Mouse (Mus musculus) embryonic facial prominence, embryonic 13.5 days (tissue): ENCODE results near the gene Gm9821. TPM values are rescaled to one million over a fixed set of nuclear protein-coding genes. Genes with fewer than 3 reads are reported as not detected.

Experiments
- ATAC-seq: fragments of 200-750 bp; cut with Nextera tagmentation; 2 replicates; pipeline ENCODE4 v1.8.0; 2017; ENCODE audit warnings: low read depth; ENCODE audit not compliant: insufficient number of reproducible peaks, insufficient read depth, low FRiP score, low TSS enrichment
- H3K27ac ChIP-seq: fragments of 300-500 bp; sonication (generic); 2 replicates; pipeline ENCODE4 v1.5.1; 2015; ENCODE audit warnings: moderate library complexity, mild to moderate bottlenecking, inconsistent platforms
- H3K27me3 ChIP-seq: fragments of 300-500 bp; sonication (generic); 2 replicates; pipeline ENCODE4 v1.6.1; 2015; ENCODE audit warnings: mild to moderate bottlenecking, inconsistent platforms
- H3K36me3 ChIP-seq: fragments of 300-500 bp; sonication (generic); 2 replicates; pipeline ENCODE4 v1.6.1; 2015; ENCODE audit warnings: mild to moderate bottlenecking, inconsistent platforms
- H3K4me1 ChIP-seq: fragments of 300-500 bp; sonication (generic); 2 replicates; pipeline ENCODE4 v1.6.1; 2015; ENCODE audit warnings: inconsistent platforms
- H3K4me2 ChIP-seq: fragments of 300-500 bp; sonication (generic); 2 replicates; pipeline ENCODE4 v1.6.1; 2015; ENCODE audit warnings: moderate library complexity, mild to moderate bottlenecking, inconsistent platforms
- H3K4me3 ChIP-seq: fragments of 300-500 bp; sonication (generic); 2 replicates; pipeline ENCODE4 v1.5.1; 2015; ENCODE audit warnings: mild to moderate bottlenecking, inconsistent platforms
- H3K9ac ChIP-seq: fragments of 300-500 bp; sonication (generic); 2 replicates; pipeline ENCODE4 v1.6.1; 2015; ENCODE audit warnings: mild to moderate bottlenecking, inconsistent platforms
- H3K9me3 ChIP-seq: fragments of 300-500 bp; sonication (generic); 2 replicates; pipeline ENCODE4 v1.6.1; 2016; ENCODE audit warnings: inconsistent platforms
- WGBS: fragments of 180-500 bp; shearing (Covaris S2); methylation state at CpG from one replicate; pipeline ENCODE4 v1.1.7; 2015; ENCODE audit warnings: mixed read lengths; 5-methylcytosine and 5-hydroxymethylcytosine counted together
- polyA plus RNA-seq: library from polyadenylated mRNA; unstranded; fragments of >200 nt; fragmentation: Nextera tagmentation; extraction: Ambion mirVana; gene quantifications from 2 replicates; pipeline ENCODE4 v1.2.1, GENCODE M21; 2015

Gene Gm9821
- polyA plus RNA-seq, 1 experiment from 2014 or later = 0.39 TPM

DNA sequence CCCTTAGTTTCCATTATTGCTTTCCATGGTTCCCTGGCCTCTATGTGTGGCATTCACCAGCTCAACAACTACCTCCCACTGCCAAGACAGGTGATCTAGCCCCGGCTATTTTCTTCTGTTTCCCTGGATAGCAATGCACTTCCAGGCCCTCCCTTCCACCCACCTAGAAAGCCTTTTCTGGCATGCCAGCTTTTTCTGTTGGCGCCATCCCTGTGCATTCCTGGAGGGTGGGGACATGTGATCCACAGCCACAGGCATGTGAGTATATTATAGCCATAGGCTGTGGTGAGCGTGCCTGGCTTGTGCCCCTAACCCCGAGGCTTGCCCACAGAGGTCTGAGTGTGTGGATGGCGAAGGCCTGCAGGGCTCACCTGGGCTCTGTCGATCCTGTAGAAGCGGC lies 9.3 kb upstream of the Gm9821 start:
- Histone ChIP-seq H3K36me3 (peaks cover 75% of the 10 kb centered on the region), H3K4me1 (peaks cover 25% of the 10 kb centered on the region), H3K9ac (peak overlapping the region; percentile 32; the same call in 1 of the 2 replicates), H3K4me3 (no peak overlapping the region), H3K27me3 (no peaks in the 10 kb centered on the region), H3K4me2 (no peak overlapping the region), H3K27ac (no peak overlapping the region), H3K9me3 (no peaks in the 10 kb centered on the region)
- no peak for ATAC-seq
- WGBS = 82% methylated on average over 7 of the region's 7 CpGs

DNA sequence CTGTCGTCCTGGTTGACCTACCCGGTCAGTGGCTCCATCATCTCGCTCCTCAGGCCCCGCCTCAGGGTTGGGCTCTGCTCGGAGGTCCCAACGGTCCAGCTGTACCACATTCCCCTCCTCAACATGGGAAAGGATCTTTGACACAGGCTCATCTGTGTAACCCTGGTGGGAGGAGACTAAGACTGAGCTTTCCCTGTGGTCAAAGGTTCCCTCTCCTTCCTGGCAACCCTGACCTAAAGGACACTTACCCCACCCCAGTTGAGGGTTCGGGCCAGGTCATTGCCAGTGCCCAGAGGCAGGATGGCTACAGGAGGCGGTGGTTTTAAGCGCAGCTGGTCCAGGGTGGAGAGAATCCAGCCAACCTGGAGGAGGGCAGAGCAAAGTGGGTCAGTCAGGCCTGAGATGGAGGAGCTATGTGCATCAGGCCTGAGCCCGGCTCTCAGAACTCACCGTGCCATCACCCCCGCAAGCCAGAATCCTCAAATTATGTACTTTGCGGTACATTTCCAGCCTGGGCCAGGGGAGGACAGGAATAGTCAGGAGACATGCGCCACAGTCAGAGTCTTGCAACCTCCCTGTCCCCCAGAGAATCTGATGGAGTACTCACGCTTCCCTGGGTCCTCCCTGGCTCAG lies 6.1 kb upstream of the Gm9821 start:
- no peak overlapping the region for H3K27ac ChIP-seq
- H3K4me1 ChIP-seq = peaks cover 6% of the 10 kb centered on the region
- H3K4me2 ChIP-seq = no peak overlapping the region
- H3K36me3 ChIP-seq = peaks cover 69% of the 10 kb centered on the region
- H3K4me3 ChIP-seq = no peak overlapping the region
- H3K9ac ChIP-seq = no peak overlapping the region
- no peak for ATAC-seq
- 81% methylated on average over 15 of the region's 15 CpGs for WGBS
- no peaks in the 10 kb centered on the region for H3K27me3 ChIP-seq
- H3K9me3 ChIP-seq = no peaks in the 10 kb centered on the region

DNA sequence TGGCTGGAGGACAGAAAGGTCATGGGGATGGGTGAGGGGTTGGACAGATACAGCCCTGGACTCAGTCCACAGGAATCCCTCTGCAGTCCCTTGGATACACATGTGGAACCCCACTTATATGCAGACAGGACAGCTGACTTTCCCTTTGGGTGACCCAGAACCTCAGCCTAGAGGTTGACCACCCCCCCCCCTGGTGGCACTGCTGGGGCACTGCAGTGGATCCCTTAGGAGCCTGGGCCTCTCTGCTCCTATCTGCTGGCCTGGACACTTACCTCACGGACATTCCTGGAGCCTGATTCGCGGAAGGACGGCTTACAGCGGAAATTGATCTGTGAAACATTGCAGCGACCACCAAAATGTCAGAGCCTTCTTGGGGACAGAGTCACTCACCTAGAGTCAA lies 3.1 kb upstream of the Gm9821 start:
- no peak overlapping the region for H3K9ac ChIP-seq
- 76% methylated on average over 6 of the region's 6 CpGs for WGBS
- H3K4me2 ChIP-seq = no peak overlapping the region
- no peak overlapping the region for H3K4me3 ChIP-seq
- no peak overlapping the region for H3K27ac ChIP-seq
- peaks cover 21% of the 10 kb centered on the region for H3K4me1 ChIP-seq
- no peaks in the 10 kb centered on the region for H3K9me3 ChIP-seq
- H3K36me3 ChIP-seq = peaks cover 39% of the 10 kb centered on the region
- ATAC-seq = no peak
- H3K27me3 ChIP-seq = no peaks in the 10 kb centered on the region

DNA sequence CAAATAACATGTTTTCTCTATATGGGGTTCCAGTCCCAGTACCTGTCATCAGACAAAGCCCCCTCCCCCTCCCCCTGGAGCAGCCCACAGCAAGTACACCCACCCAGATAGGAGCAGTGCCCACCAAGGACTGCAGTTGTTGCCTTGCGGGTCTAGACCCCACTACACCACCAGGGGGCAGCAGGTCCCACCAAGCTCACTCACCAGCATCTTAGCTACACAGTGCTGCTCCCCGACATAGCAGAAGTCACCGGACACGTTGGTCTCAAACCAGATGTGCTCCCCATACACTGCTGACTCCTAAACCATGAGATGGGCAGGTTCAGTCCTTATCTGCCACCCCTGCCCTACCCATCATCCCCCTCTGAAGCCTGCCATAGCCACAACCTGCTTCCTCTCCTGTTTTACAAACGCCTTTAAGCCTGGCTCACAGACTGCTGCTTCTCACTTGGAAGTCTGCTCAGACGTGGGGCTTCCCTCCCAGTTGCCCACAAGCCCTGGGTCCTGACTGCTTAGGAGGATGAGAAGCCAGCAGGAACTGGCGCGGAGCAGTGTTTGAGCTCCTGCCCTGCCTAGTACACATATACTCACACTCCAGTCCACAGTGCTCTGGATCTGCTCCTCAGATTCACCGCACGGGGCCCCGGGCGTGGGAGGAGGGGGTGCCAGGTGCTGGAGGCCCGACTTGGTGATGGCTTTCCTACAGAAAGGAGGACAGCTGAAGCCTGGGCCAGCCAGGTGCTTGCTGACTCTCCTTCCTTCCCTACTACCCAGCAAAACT lies 1.1 kb upstream of the Gm9821 start:
- WGBS = 47% methylated on average over 13 of the region's 13 CpGs
- Histone ChIP-seq H3K9ac (peak overlapping the region; percentile 47; the same call in 1 of the 2 replicates), H3K36me3 (peaks cover 19% of the 10 kb centered on the region), H3K27me3 (no peaks in the 10 kb centered on the region), H3K9me3 (no peaks in the 10 kb centered on the region), H3K4me2 (no peak overlapping the region), H3K4me1 (peaks cover 39% of the 10 kb centered on the region), H3K27ac (peak overlapping the region; percentile 22; the same call in 1 of the 2 replicates), H3K4me3 (no peak overlapping the region)
- peak; percentile 29; the same call in 1 of the 2 replicates for ATAC-seq

- 69% methylated on average over 6 of the region's 6 CpGs for WGBS
- Histone ChIP-seq H3K4me3 (no peak overlapping the region), H3K36me3 (peaks cover 3% of the 10 kb centered on the region; the same call in 1 of the 2 replicates), H3K4me1 (peaks cover 54% of the 10 kb centered on the region), H3K27ac (no peak overlapping the region), H3K27me3 (no peaks in the 10 kb centered on the region), H3K9me3 (no peaks in the 10 kb centered on the region), H3K4me2 (no peak overlapping the region), H3K9ac (0 out of 2 replicates have a peak overlapping the region, but pooled peaks have one; percentile 46)
- ATAC-seq = no peak
Observed at GRCm38 (mm10) chr2:91946836-91947235, 1.3 kb downstream of the Gm9821 start.

DNA sequence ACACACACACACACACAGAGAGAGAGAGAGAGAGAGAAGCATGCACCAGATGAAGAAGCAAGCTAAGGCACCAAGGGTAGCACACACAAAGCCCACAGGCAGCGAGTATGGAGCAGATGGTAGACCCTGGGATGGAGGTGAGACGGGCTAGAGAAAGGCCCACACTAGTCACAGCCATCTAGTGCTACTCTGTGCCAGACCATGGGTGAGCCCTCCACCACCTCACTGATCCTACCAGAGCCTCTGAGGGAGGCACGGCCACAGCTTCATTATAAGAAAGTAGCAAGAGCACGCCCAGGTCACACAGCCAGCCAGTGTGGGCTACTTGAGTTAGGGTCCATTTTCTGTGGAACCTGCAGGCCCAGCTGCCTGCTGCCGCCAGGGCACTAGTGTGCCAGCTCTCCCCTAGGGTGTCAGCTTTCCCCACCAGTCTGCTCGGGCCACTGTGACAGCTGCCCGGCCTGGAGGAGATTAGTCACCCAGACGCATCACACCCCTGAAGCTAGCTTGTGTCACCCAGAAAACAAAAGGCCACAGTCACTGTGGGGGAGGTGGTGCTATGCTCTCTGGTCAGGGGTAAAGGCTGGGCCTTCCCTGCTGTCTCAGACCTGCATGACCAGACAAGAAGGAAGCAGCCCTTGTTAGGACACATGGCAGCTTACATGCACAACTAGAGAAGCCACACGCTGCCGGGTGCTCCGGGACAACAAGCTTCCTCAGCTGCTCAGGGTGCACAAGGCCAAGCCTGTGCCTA lies 2.1 kb downstream of the Gm9821 start:
- H3K9me3 ChIP-seq = no peaks in the 10 kb centered on the region
- peaks cover 54% of the 10 kb centered on the region for H3K4me1 ChIP-seq
- H3K36me3 ChIP-seq = no peaks in the 10 kb centered on the region
- H3K4me3 ChIP-seq = no peak overlapping the region
- no peak overlapping the region for H3K4me2 ChIP-seq
- peak overlapping the region; percentile 33 for H3K27ac ChIP-seq
- no peaks in the 10 kb centered on the region for H3K27me3 ChIP-seq
- 46% methylated on average over 11 of the region's 11 CpGs for WGBS
- ATAC-seq = no peak
- H3K9ac ChIP-seq = no peak overlapping the region

- H3K27ac ChIP-seq = peak overlapping the region; percentile 33; the same call in 1 of the 2 replicates
- no peak for ATAC-seq
- no peaks in the 10 kb centered on the region for H3K27me3 ChIP-seq
- H3K36me3 ChIP-seq = no peaks in the 10 kb centered on the region
- 67% methylated on average over 6 of the region's 6 CpGs for WGBS
- no peaks in the 10 kb centered on the region for H3K9me3 ChIP-seq
- no peak overlapping the region for H3K4me2 ChIP-seq
- H3K4me1 ChIP-seq = peaks cover 54% of the 10 kb centered on the region
- H3K4me3 ChIP-seq = no peak overlapping the region
- H3K9ac ChIP-seq = no peak overlapping the region
Observed at GRCm38 (mm10) chr2:91948151-91948509, 2.6 kb downstream of the Gm9821 start.

GRCm38 (mm10) chr2:91948792-91949241 lies 3.3 kb downstream of the Gm9821 start:
- H3K4me2 ChIP-seq = no peak overlapping the region
- H3K27me3 ChIP-seq = no peaks in the 10 kb centered on the region
- no peaks in the 10 kb centered on the region for H3K9me3 ChIP-seq
- 76% methylated on average over 3 of the region's 3 CpGs for WGBS
- no peak overlapping the region for H3K4me3 ChIP-seq
- ATAC-seq = no peak
- H3K36me3 ChIP-seq = no peaks in the 10 kb centered on the region
- no peak overlapping the region for H3K9ac ChIP-seq
- H3K27ac ChIP-seq = no peak overlapping the region
- peaks cover 56% of the 10 kb centered on the region for H3K4me1 ChIP-seq

- H3K4me1 ChIP-seq = peaks cover 54% of the 10 kb centered on the region
- H3K4me2 ChIP-seq = peak overlapping the region; percentile 52
- H3K9ac ChIP-seq = peak overlapping the region; percentile 65
- no peaks in the 10 kb centered on the region for H3K27me3 ChIP-seq
- H3K9me3 ChIP-seq = no peaks in the 10 kb centered on the region
- no peaks in the 10 kb centered on the region for H3K36me3 ChIP-seq
- peak; percentile 16; the same call in 1 of the 2 replicates for ATAC-seq
- 68% methylated on average over 17 of the region's 17 CpGs for WGBS
- H3K27ac ChIP-seq = peak overlapping the region; percentile 66
- H3K4me3 ChIP-seq = peak overlapping the region; percentile 29
Observed at GRCm38 (mm10) chr2:91949411-91950274, 4.1 kb downstream of the Gm9821 start.

GRCm38 (mm10) chr2:91950275-91951085 lies 5.0 kb downstream of the Gm9821 start:
- 19% methylated on average over 15 of the region's 15 CpGs for WGBS
- Histone ChIP-seq H3K9me3 (no peaks in the 10 kb centered on the region), H3K4me1 (peaks cover 52% of the 10 kb centered on the region), H3K27ac (peak overlapping the region; percentile 66), H3K36me3 (no peaks in the 10 kb centered on the region), H3K4me3 (peak overlapping the region; percentile 29), H3K27me3 (no peaks in the 10 kb centered on the region), H3K9ac (peak overlapping the region; percentile 65), H3K4me2 (peak overlapping the region; percentile 52)
- ATAC-seq = 0 out of 2 replicates have a peak, but pooled peaks have one; percentile 52
